Mouse (Mus musculus): Measurements from ENCODE around the gene Tnfrsf1a.

Gene Tnfrsf1a

DNA sequence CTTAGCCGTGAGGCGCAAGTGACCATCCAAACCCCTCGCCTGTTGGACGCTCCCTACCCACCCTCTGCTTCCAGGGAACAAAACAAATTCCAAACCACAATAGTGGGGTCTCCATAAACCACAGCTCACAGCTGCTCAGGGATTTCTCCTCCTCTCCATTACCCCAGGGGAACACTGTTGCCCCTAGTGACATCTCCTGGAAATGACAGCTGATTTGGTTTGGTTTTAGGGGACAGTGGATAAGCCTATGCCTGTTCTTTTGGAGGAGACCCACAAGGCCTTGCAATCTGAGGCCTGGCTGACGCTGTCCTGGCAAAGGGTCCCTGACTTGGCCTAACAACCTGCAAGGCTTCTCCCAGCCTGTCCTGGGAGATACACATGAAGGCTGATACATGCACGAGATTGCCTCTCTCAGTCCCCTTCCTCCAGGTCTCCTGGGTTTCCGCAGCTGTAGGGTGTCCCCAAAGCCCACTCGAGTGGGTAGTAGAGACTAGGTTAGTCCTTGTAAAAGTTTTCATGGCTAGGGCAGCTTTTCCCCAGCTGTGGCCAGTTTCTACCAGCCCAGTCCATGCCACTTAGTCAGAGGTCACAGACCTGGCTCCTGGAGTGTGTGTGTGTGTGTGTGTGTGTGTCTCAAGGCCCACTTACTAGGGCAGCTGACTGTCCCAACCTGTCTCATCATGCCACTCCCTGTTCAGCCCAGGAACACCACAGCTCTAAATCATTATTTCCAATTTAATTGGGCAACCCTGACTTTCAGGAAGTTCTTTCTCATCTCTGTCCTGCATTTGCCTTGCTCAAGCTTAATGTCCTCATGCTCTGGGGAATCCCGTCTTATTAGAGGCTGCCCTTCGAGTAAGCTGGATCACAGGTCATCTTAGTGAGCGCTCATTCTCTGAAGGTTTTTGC, 36.2 kb downstream of the Tnfrsf1a start:
- DNase-seq (ENCODE audit: low spot score), result no peak

DNA sequence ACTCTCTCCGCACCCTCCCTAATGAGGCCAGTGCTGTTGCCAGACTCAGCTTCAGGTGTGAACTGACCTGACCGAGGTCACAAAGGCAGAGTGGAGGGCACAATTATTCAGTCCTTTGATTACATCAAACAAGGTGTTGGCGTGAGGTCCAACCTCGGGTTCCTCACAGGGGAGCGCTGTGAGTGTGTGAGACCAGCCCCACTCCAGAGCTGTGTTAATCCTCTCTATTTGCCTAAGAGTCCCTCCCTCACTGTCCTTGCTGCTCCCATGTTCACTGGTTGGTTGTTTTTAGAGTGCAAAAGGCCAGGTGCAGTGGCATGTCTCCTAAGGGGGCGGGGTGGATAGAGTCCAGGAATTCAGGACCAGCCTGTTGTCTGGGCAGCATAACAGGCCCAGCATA, 36.9 kb downstream of the Tnfrsf1a start:
- no peak for DNase-seq (ENCODE audit: low spot score)

DNA sequence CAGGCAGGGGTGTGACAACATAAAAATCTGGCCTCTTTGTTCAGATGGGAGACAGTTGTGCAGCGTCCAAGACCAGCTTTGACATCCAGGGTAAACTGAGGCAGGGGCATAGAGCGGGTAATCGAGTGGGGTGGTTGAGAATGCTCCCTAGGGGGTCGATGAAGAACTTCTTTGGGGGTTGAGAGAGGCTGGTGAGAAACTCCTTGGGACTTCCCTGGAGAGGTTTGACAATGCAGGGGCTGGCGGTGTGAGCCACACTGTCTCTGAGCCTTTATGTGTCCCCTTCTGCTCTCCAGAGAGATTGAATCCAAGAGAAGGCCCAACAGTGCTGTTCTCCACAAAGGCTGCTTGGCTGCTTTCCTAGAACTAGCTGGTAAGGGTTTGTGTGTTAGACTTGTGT, 40.7 kb downstream of the Tnfrsf1a start:
- no peak for DNase-seq (ENCODE audit: low spot score)

- no peak for DNase-seq (ENCODE audit: low spot score)
Observed at GRCm38 (mm10) chr6:125405461-125406382, 56.6 kb downstream of the Tnfrsf1a start.

- no peak for DNase-seq (ENCODE audit: low spot score)
Observed at GRCm38 (mm10) chr6:125407224-125407623, 58.1 kb downstream of the Tnfrsf1a start.

DNA sequence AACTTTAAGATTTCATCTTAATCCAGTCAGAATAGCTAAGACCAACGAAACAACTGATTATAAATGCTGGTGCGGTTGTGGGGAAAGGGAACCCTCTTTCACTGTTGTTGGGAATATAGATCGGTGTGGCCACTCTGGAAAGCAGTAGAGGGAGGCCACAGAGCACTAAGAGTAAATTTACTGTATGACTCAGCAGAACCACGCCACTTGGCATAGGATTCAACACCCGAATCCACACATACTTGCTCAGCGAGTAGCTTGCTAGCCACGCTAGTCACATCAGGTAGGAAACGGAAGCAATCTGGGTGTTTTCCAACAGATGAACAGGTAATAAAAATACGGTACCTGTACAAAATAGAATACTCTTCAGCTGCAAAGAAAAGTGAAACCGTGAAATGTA, 58.5 kb downstream of the Tnfrsf1a start:
- DNase-seq (ENCODE audit: low spot score), result no peak

DNA sequence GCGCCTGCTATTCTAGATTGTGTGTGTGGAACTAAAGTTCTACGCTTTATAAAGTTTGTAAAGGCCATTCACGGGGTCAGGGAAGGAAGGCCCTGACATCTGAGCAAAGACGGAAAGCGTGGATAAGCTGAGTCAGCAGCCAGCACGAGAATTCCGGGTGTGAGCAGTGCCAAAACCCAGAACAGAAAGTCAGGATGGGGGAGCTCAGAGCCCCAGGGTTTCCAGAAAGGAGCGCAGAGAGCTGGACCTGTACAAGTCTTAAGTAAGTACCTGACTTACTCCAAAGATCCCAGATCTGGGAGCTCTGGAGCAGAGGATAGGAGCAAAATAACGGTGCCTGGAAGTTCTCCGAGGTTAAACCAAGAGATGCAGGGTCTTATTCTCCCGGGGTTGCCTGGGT, 61.4 kb downstream of the Tnfrsf1a start:
- no peak for DNase-seq (ENCODE audit: low spot score)

- no peak for DNase-seq (ENCODE audit: low spot score)
Observed at GRCm38 (mm10) chr6:125410995-125411547, 61.9 kb downstream of the Tnfrsf1a start.

DNA sequence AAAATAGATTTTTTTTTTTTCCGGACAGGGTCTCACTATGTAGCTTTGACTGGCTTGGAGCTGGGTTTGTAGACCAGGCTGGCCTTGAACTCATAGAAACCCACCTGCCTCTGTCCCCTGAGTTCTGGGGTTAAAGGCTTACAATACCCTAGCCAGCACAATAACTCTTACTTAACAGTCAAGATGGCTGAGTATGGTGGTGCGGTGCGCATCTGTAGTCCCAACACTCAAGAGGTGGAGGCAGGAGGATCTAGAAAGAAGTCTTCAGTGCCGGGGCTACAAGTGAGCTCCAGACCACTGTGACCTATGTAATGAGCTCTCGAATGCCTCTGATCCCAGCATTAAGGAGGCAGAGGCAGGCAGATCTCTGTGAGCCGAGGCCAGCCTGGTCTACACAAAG, 62.5 kb downstream of the Tnfrsf1a start:
- no peak for DNase-seq (ENCODE audit: low spot score)
